Mouse (Mus musculus) bone marrow macrophage, adult 2 months (primary cell): Measurements from ENCODE around the gene Gatad2b. TPM values are rescaled to one million over a fixed set of nuclear protein-coding genes. Genes with fewer than 3 reads are reported as not detected.

Source experiments
- H3K27ac ChIP-seq: 2 replicates; pipeline ENCODE4 v1.5.1; 2012; ENCODE audit warnings: low read depth, low read length; ENCODE audit not compliant: insufficient read depth
- H3K4me1 ChIP-seq: 2 replicates; pipeline ENCODE4 v1.6.1; 2012; ENCODE audit warnings: low read length; ENCODE audit not compliant: control insufficient read depth, insufficient read depth
- H3K4me3 ChIP-seq: 2 replicates; pipeline ENCODE4 v1.5.1; 2012; ENCODE audit warnings: mild to moderate bottlenecking, low read length, moderate library complexity; ENCODE audit not compliant: insufficient read depth
- CTCF ChIP-seq: IDR thresholded peaks from 2 replicates; pipeline ENCODE4 v1.5.1; 2012; ENCODE audit warnings: low read depth, mild to moderate bottlenecking, low read length, moderate library complexity
- POLR2A ChIP-seq: IDR thresholded peaks from 2 replicates; pipeline ENCODE4 v1.6.1; 2012; ENCODE audit warnings: mild to moderate bottlenecking, low read depth, low read length, borderline replicate concordance
- polyA plus RNA-seq: library from polyadenylated mRNA; stranded (reverse); fragments of >200 nt; gene quantifications from 2 replicates; pipeline ENCODE4 v1.2.4, GENCODE M21; 2012; ENCODE audit not compliant: missing spikeins, insufficient read depth, insufficient read length

Gene Gatad2b
- polyA plus RNA-seq, 1 experiment = 48.2 TPM

- H3K4me1 ChIP-seq = 0 out of 2 replicates have a peak, but pooled peaks cover 2% of the 10 kb centered on the region
- no peak for TF ChIP-seq POLR2A
- TF ChIP-seq CTCF = no peak
- H3K4me3 ChIP-seq = no peak overlapping the region
- H3K27ac ChIP-seq = no peak overlapping the region
These were observed 54.9 kb downstream of the Gatad2b start for GRCm38 (mm10) chr3:90347847-90348246.

DNA sequence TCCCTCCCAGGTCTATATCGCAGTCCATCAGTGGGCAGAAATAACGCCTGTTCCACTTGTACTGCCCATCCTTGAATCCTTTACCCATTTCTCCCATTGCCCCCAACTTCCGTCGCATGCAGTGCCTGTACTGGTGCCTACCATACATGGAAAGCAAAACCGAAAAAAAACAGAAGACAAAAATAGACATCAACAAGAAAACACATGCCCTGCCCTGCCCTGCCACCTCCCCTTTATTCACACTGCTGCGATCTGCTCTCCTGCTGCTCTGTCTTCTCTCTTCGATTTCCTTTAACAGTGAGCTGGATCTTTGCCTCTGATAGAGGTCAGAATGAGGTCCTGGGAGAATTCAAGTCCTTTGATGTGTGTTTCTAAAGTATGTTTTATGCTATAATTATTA, 65.0 kb downstream of the Gatad2b start:
- H3K4me1 ChIP-seq = peaks cover 30% of the 10 kb centered on the region
- no peak for TF ChIP-seq CTCF
- TF ChIP-seq POLR2A = no peak
- no peak overlapping the region for H3K4me3 ChIP-seq
- no peak overlapping the region for H3K27ac ChIP-seq

DNA sequence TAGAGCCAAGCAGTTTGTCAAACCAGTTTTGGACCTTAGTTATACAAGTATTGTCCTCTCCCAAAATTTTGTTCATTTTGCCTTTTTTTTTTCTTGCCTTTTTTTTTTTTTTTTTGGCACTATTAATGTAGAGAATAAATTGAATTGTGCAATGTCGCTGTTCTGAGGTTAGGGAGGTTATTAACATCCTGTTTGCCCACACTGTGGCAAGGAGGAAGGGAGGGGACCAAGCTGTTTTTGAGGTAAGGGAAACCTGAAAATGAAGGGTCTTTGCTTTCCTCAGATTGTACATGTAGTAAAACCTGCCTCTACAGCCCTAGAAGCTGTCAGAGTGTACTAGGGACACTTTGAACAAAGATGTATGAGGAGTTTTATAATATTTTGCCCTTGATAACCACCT, 66.3 kb downstream of the Gatad2b start:
- TF ChIP-seq POLR2A (no peak), CTCF (no peak)
- Histone ChIP-seq H3K27ac (no peak overlapping the region), H3K4me3 (no peak overlapping the region), H3K4me1 (peaks cover 30% of the 10 kb centered on the region)

- TF ChIP-seq CTCF = no peak
- Histone ChIP-seq H3K27ac (no peak overlapping the region), H3K4me3 (no peak overlapping the region), H3K4me1 (peaks cover 30% of the 10 kb centered on the region)
These were observed 68.5 kb downstream of the Gatad2b start for GRCm38 (mm10) chr3:90361476-90361875.

DNA sequence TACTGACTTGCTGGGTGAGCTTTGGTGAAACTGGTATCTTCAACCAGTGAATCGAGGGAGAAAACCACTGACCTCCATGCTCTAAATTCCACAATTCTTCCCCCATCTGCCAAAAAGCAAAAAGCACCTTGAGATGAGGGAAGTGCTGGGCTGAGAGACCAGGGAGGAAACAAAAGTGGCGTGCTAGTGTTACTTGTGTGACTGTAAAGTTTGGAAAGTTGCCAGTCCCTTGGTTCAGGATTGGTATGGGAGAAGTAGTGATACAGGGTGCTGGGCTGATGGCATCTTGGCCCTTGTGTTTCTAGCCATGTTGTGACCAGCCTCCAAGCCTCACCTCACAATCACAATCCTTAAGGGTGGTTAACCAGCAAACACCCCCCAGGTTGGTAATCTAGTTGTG, 69.4 kb downstream of the Gatad2b start:
- H3K4me3 ChIP-seq = no peak overlapping the region
- H3K27ac ChIP-seq = no peak overlapping the region
- no peak for TF ChIP-seq CTCF
- no peak for TF ChIP-seq POLR2A
- peaks cover 30% of the 10 kb centered on the region for H3K4me1 ChIP-seq

DNA sequence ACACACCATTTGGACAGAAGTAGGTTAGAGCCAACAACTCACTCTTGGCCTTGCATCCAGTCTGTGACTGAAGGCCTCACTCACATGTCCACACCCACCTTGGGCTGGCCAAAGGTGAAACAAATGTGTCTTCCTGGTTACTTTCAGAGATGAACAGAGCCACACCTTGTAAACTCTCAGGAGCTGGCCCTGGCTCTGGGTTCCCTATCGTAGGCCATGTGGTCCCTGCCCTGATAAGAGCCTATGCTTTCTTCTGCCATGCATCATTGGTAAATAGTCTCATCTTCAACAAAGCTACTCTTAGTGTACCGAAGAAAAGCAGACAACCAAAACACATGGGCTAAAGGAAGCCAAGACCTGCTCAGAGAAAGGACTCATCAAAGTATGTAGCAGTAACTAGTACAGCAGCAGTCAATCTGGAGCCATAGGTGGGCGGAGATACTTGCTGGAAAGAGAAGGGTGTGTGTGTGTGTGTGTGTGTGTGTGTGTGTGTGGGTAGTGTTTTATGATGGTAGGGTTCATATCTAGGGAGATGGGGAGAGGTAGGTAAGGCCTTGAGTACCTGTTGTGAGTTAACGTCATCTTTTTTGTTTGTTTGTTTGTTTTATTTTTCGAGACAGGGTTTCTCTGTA, 74.1 kb downstream of the Gatad2b start:
- Histone ChIP-seq H3K4me1 (peaks cover 6% of the 10 kb centered on the region), H3K27ac (no peak overlapping the region), H3K4me3 (no peak overlapping the region)
- TF ChIP-seq CTCF = no peak
- no peak for TF ChIP-seq POLR2A

- no peak for TF ChIP-seq POLR2A
- no peak for TF ChIP-seq CTCF
- H3K4me3 ChIP-seq = no peak overlapping the region
- no peaks in the 10 kb centered on the region for H3K4me1 ChIP-seq
- no peak overlapping the region for H3K27ac ChIP-seq
These were observed 76.1 kb downstream of the Gatad2b start for GRCm38 (mm10) chr3:90369041-90369440.

GRCm38 (mm10) chr3:90371857-90372256, 78.9 kb downstream of the Gatad2b start:
- Histone ChIP-seq H3K4me3 (no peak overlapping the region), H3K27ac (no peak overlapping the region), H3K4me1 (peaks cover 6% of the 10 kb centered on the region)
- TF ChIP-seq POLR2A (no peak), CTCF (no peak)

GRCm38 (mm10) chr3:90372817-90373216, 79.8 kb downstream of the Gatad2b start:
- no peak overlapping the region for H3K27ac ChIP-seq
- peaks cover 6% of the 10 kb centered on the region for H3K4me1 ChIP-seq
- H3K4me3 ChIP-seq = no peak overlapping the region
- TF ChIP-seq POLR2A = no peak
- TF ChIP-seq CTCF = no peak

DNA sequence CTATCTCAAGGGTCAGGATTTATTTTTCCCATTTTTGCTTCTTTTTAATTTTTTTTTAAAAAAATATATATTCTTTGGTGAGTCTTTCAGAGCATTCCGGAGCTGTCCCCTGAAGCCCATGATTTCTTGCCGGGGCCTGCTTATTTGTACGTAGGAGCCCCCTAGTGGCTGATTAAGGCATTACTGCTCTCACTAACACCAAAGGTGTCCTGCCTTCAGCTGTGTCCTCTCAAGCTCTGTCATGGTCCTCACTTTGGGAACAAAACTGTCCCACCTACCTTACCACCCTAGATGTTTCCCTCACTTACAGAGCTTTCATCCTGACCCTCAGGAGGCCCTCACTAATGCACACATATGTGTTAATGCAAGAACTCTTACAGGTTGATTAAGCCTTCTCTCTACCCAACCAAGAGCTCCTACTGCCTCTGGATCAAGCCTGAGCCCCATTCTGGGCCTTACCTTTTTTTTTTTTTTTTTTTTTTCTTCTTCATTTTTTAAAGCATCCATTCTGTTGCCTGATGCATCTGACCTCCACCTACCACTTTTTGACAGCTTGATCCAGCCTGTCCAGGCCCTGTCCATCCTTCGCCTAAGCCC, 80.6 kb downstream of the Gatad2b start:
- Histone ChIP-seq H3K4me1 (peaks cover 6% of the 10 kb centered on the region), H3K27ac (no peak overlapping the region), H3K4me3 (no peak overlapping the region)
- TF ChIP-seq POLR2A = no peak
- peak; percentile 78 for TF ChIP-seq CTCF
